Mouse (Mus musculus) ES-E14 (cell line): Measurements from ENCODE around the gene Pidd1. TPM values are rescaled to one million over a fixed set of nuclear protein-coding genes. Genes with fewer than 3 reads are reported as not detected.

Experiments used
- DNase-seq: peaks from one replicate; pipeline ENCODE4 v3.0.0-alpha.2; 2013; ENCODE audit warnings: low read depth, low spot score
- H3K27ac ChIP-seq: 2 replicates; pipeline ENCODE4 v1.5.1; 2012; ENCODE audit warnings: low read depth, mild to moderate bottlenecking, low read length, moderate library complexity, mixed read lengths; ENCODE audit not compliant: poor library complexity, insufficient read depth, severe bottlenecking
- H3K36me3 ChIP-seq: 2 replicates; pipeline ENCODE4 v1.6.1; 2012; ENCODE audit warnings: mild to moderate bottlenecking, low read length, moderate library complexity, mixed read lengths; ENCODE audit not compliant: control insufficient read depth, poor library complexity, insufficient read depth, severe bottlenecking
- H3K4me1 ChIP-seq, 2 experiments: fragments of 150-350 bp in 1 of 2; sonication (generic) in 1 of 2; 2 replicates each; pipeline ENCODE4 v1.6.1; 2012; ENCODE audit warnings: low read length in 2 of 2, mild to moderate bottlenecking in 1 of 2, mixed read lengths in 1 of 2; ENCODE audit not compliant: control insufficient read depth in 2 of 2, insufficient read depth in 2 of 2, poor library complexity in 1 of 2
- H3K4me3 ChIP-seq, 2 experiments: fragments of 150-350 bp in 1 of 2; sonication (generic) in 1 of 2; 2 replicates each; pipeline ENCODE4 v1.5.1; 2012; ENCODE audit warnings: low read length in 2 of 2, low read depth in 1 of 2, mild to moderate bottlenecking in 1 of 2, mixed read lengths in 1 of 2; ENCODE audit not compliant: insufficient read depth in 1 of 2, poor library complexity in 1 of 2, severe bottlenecking in 1 of 2
- H3K9ac ChIP-seq: 2 replicates; pipeline ENCODE4 v1.6.1; 2012; ENCODE audit warnings: low read depth, mild to moderate bottlenecking, low read length, mixed read lengths; ENCODE audit not compliant: poor library complexity, insufficient read depth, severe bottlenecking
- H3K9me3 ChIP-seq: fragments of 150-350 bp; sonication (generic); 2 replicates; pipeline ENCODE4 v1.6.1; 2012; ENCODE audit warnings: low read depth, mild to moderate bottlenecking, low read length; ENCODE audit not compliant: control insufficient read depth, insufficient read depth
- CHD2 ChIP-seq: IDR thresholded peaks from 2 replicates; pipeline ENCODE4 v1.6.1; 2014; ENCODE audit warnings: mild to moderate bottlenecking, low read depth, low read length, inconsistent platforms
- HCFC1 ChIP-seq: IDR thresholded peaks from 2 replicates; pipeline ENCODE4 v1.6.1; 2012; ENCODE audit warnings: low read length, inconsistent platforms, borderline replicate concordance; ENCODE audit not compliant: insufficient read depth
- MAFK ChIP-seq: IDR thresholded peaks from 2 replicates; pipeline ENCODE4 v1.6.1; 2014; ENCODE audit warnings: mild to moderate bottlenecking, low read depth, low read length, inconsistent platforms; ENCODE audit not compliant: insufficient read depth
- ZC3H11A ChIP-seq: IDR thresholded peaks from 2 replicates; pipeline ENCODE4 v1.6.1; 2012; ENCODE audit warnings: low read depth, mild to moderate bottlenecking, inconsistent platforms, low read length, borderline replicate concordance
- ZNF384 ChIP-seq: IDR thresholded peaks from 2 replicates; pipeline ENCODE4 v1.6.1; 2012; ENCODE audit warnings: low read depth, low read length, inconsistent platforms
- in situ Hi-C, 2 experiments: fragments of 600-800 bp; cut with MboI; formaldehyde crosslinking; loops; one replicate each; pipeline ENCODE4 v1.15.1; 2025; ENCODE audit warnings: low sequenced_read_pairs in 2 of 2, inconsistent platforms in 1 of 2; ENCODE audit not compliant: unreplicated experiment in 2 of 2
- total RNA-seq: library from RNA; depleted of rRNA; stranded (reverse); fragments of 300-350 nt; gene quantifications from 2 replicates; pipeline ENCODE4 v1.2.3, GENCODE M21; 2012

The Pidd1 gene
- total RNA-seq, 1 experiment = 23.4 TPM

DNA sequence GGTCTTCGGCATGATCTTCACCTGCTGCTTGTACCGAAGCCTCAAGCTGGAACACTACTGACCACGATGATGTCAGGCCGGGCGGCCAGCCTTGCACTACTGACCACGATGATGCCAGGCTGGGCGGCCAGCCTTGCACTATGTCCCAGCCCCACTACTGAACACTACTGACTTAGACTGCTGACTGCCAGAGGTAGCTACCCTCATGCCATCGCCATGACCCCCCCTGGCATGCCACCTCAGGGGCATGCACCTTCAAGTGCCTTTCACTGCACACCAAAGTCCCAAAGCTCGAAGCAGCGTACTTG, 26.8 kb upstream of the Pidd1 start:
- no peak for DNase-seq
- no peak for TF ChIP-seq CHD2
- no peak for TF ChIP-seq HCFC1
- TF ChIP-seq ZC3H11A = no peak
- no peak for TF ChIP-seq MAFK
- no peak for TF ChIP-seq ZNF384
- H3K9ac ChIP-seq = no peak overlapping the region
- no peak overlapping the region for H3K27ac ChIP-seq
- no peaks in the 10 kb centered on the region for H3K9me3 ChIP-seq
- peaks cover 29% of the 10 kb centered on the region for H3K36me3 ChIP-seq
- peaks cover 3 to 35% of the 10 kb centered on the region in 2 experiments; a peak in 3 of 4 replicates for H3K4me1 ChIP-seq
- in situ Hi-C loops = no loop called here
- H3K4me3 ChIP-seq = no peak overlapping the region

DNA sequence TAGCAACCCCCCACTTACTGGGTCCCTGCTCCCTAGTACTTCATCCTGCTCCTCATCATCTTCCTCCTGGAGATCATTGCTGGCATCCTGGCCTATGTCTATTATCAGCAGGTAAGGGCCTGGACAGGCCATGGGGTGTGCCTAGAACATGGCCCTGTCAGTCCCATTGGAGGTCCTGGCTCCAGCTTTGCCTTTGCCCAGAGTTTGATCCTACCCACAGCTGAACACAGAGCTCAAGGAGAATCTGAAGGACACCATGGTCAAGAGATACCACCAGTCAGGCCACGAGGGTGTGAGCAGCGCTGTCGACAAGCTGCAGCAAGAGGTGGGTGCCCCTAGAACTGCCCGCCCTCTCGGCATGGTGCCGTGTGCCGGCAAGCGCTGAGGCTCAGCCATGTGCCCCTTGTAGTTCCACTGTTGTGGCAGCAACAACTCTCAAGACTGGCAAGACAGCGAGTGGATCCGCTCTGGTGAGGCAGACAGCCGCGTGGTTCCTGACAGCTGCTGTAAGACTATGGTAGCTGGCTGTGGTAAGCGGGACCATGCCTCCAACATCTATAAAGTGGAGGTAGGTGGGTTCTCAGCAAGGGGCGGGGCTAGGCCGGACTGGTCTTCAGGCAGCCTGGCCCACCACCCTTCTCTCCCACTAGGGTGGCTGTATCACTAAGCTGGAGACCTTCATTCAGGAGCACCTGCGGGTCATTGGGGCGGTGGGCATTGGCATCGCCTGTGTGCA, 26.2 kb upstream of the Pidd1 start:
- H3K4me1 ChIP-seq = peaks cover 3 to 38% of the 10 kb centered on the region in 2 experiments; a peak in 3 of 4 replicates
- H3K9me3 ChIP-seq = no peaks in the 10 kb centered on the region
- DNase-seq = no peak
- H3K9ac ChIP-seq = peak overlapping the region; percentile 8; the same call in 1 of the 2 replicates
- in situ Hi-C loops = no loop called here
- no peak for TF ChIP-seq ZC3H11A
- no peak for TF ChIP-seq CHD2
- no peak for TF ChIP-seq HCFC1
- no peak for TF ChIP-seq MAFK
- no peak for TF ChIP-seq ZNF384
- peaks cover 29% of the 10 kb centered on the region for H3K36me3 ChIP-seq
- H3K4me3 ChIP-seq = no peak overlapping the region
- peak overlapping the region; percentile 19; the same call in 1 of the 2 replicates for H3K27ac ChIP-seq

DNA sequence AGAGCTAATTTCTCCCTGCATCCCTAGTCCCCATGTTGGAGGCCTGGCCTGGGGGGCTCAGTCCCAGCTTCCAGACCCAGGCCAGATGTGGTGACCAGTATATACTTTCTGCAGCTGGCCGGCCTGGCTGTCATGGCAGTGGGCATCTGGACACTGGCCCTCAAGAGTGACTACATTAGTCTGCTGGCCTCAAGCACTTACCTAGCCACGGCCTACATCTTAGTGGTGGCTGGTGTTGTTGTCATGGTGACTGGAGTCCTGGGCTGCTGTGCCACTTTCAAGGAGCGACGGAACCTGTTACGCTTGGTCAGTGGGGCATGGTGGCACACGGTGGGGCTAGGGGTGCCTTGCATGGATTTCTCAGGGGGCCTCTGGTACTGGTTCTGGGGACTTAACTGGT, 25.5 kb upstream of the Pidd1 start:
- in situ Hi-C loops = no loop called here
- Histone ChIP-seq H3K4me3 (peak overlapping the region in 1 of 2 experiments; percentile 75; a peak in 2 of 4 replicates), H3K4me1 (peaks cover 3 to 38% of the 10 kb centered on the region in 2 experiments; a peak in 3 of 4 replicates), H3K27ac (no peak overlapping the region; the same call in 1 of the 2 replicates), H3K9ac (peak overlapping the region; percentile 64; the same call in 1 of the 2 replicates), H3K36me3 (peaks cover 29% of the 10 kb centered on the region), H3K9me3 (no peaks in the 10 kb centered on the region)
- no peak for DNase-seq
- TF ChIP-seq MAFK (no peak), ZC3H11A (no peak), CHD2 (no peak), HCFC1 (no peak), ZNF384 (no peak)

DNA sequence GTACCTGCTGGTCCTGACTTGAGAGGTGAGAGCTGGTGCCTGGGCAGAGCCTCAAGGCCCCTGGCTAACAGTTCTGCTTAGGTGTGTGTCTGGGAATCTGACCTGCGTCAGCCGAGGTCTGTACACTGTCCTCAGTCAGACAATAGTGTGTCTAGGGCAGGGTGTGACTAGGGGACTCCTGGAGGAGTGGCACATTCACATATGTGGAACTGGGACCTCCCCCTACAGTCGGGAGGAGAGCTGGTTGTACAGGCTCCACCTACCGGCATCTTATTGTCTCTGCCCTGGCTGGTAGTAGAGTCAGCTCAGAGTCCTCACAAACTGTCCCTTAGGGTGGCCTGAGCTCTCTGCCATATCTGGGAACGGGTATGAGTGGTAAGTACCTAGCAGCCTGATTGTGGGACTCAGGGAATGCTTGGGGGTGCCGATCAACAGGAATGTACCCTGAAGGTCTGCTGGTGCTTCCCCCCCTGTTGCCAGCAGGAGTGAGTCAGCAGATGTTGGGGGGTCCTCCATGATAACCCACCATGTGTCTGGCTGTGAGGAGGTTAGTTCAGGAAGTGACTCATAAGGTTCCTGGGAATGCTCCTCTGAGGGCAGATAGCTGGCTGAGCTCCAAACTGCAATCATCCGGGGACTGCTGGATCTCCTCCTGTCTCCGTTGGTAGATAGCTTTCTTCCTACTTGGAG, 24.8 kb upstream of the Pidd1 start:
- Histone ChIP-seq H3K36me3 (peaks cover 29% of the 10 kb centered on the region), H3K9ac (peak overlapping the region; percentile 79), H3K4me1 (peaks cover 3 to 42% of the 10 kb centered on the region in 2 experiments; a peak in 3 of 4 replicates), H3K27ac (peak overlapping the region; percentile 28; the same call in 1 of the 2 replicates), H3K9me3 (no peaks in the 10 kb centered on the region), H3K4me3 (peak overlapping the region; percentile 75 to 89)
- DNase-seq = no peak
- in situ Hi-C loops = no loop called here
- TF ChIP-seq ZNF384 = no peak
- peak; percentile 51; the same call in 1 of the 2 replicates for TF ChIP-seq MAFK
